Mouse (Mus musculus): ENCODE data around the gene Sgms1.

- TF ChIP-seq CTCF (IDR thresholded peaks at IDR 0.05; ENCODE audit: extremely low read depth, insufficient read depth, insufficient read length, insufficient replicate concordance) = no peak
- no peak for TF ChIP-seq POLR2A (IDR thresholded peaks at IDR 0.05; ENCODE audit: low read depth, low read length)
These were observed 112.7 kb downstream of the Sgms1 start for GRCm38 (mm10) chr19:32276817-32277216.
